Mouse (Mus musculus): ENCODE data around the gene Il4i1.

Gene Il4i1

GRCm38 (mm10) chr7:44815721-44816469, at the start of gene Il4i1, which contains the start of gene Nup62:
TSS of gene Il4i1 (plus strand) at chr7:44816387.
TSS of gene Nup62 (plus strand) at chr7:44816088.
- DNase-seq (ENCODE audit: low spot score in 2 of 2), result peak; percentile 99 to 100

GRCm38 (mm10) chr7:44768129-44768528, 48.1 kb upstream of the Il4i1 start:
- no peak for DNase-seq (ENCODE audit: low spot score in 2 of 2)

- DNase-seq (ENCODE audit: low spot score in 2 of 2), result peak in 1 of 2 experiments; percentile 42
Measured at GRCm38 (mm10) chr7:44770046-44770578, 46.1 kb upstream of the Il4i1 start.

- DNase-seq (ENCODE audit: low spot score in 2 of 2), result no peak
Measured at GRCm38 (mm10) chr7:44772591-44773204, 43.5 kb upstream of the Il4i1 start.

- no peak for DNase-seq (ENCODE audit: low spot score in 2 of 2)
Measured at GRCm38 (mm10) chr7:44776849-44777498, 39.2 kb upstream of the Il4i1 start.

GRCm38 (mm10) chr7:44780101-44780500, 36.1 kb upstream of the Il4i1 start:
- DNase-seq (ENCODE audit: low spot score in 2 of 2), result no peak

- DNase-seq (ENCODE audit: low spot score in 2 of 2), result peak in 1 of 2 experiments; percentile 6
Measured at GRCm38 (mm10) chr7:44789531-44789930, 26.7 kb upstream of the Il4i1 start.

GRCm38 (mm10) chr7:44790066-44790465, 26.1 kb upstream of the Il4i1 start:
- peak in 1 of 2 experiments; percentile 12 for DNase-seq (ENCODE audit: low spot score in 2 of 2)

- no peak for DNase-seq (ENCODE audit: low spot score in 2 of 2)
Measured at GRCm38 (mm10) chr7:44792781-44793180, 23.4 kb upstream of the Il4i1 start.

- peak in 1 of 2 experiments; percentile 11 for DNase-seq (ENCODE audit: low spot score in 2 of 2)
Measured at GRCm38 (mm10) chr7:44808927-44809326, 7.3 kb upstream of the Il4i1 start.

GRCm38 (mm10) chr7:44809466-44809865, 6.7 kb upstream of the Il4i1 start:
- DNase-seq (ENCODE audit: low spot score in 2 of 2), result peak in 1 of 2 experiments; percentile 8

- DNase-seq (ENCODE audit: low spot score in 2 of 2), result peak; percentile 7 to 13
Measured at GRCm38 (mm10) chr7:44810365-44810764, 5.8 kb upstream of the Il4i1 start.

- peak in 1 of 2 experiments; percentile 17 for DNase-seq (ENCODE audit: low spot score in 2 of 2)
Measured at GRCm38 (mm10) chr7:44810819-44811557, 5.2 kb upstream of the Il4i1 start.

GRCm38 (mm10) chr7:44812651-44813325, 3.4 kb upstream of the Il4i1 start:
- peak in 1 of 2 experiments; percentile 25 for DNase-seq (ENCODE audit: low spot score in 2 of 2)

GRCm38 (mm10) chr7:44813985-44814384, 2.2 kb upstream of the Il4i1 start:
- peak in 1 of 2 experiments; percentile 26 for DNase-seq (ENCODE audit: low spot score in 2 of 2)

GRCm38 (mm10) chr7:44814423-44814822, 1.8 kb upstream of the Il4i1 start:
- DNase-seq (ENCODE audit: low spot score in 2 of 2), result peak in 1 of 2 experiments; percentile 22

- DNase-seq (ENCODE audit: low spot score in 2 of 2), result peak; percentile 44 to 51
Measured at GRCm38 (mm10) chr7:44814952-44815553, 1.1 kb upstream of the Il4i1 start.

- DNase-seq (ENCODE audit: low spot score in 2 of 2), result no peak
Measured at GRCm38 (mm10) chr7:44816470-44817021, 359 bp downstream of the Il4i1 start, which contains the start of gene Atf5. TSS of gene Atf5 (minus strand) at chr7:44816658.

- DNase-seq (ENCODE audit: low spot score in 2 of 2), result no peak
Measured at GRCm38 (mm10) chr7:44817441-44817840, 1.3 kb downstream of the Il4i1 start.

GRCm38 (mm10) chr7:44818164-44818563, 2.0 kb downstream of the Il4i1 start:
- DNase-seq (ENCODE audit: low spot score in 2 of 2), result peak in 1 of 2 experiments; percentile 42
